ENCODE assay signal across 23 mouse cellular contexts in genomic region chr11:61698852-61699251, GRCm38 (mm10). TPM values are rescaled to one million over a fixed set of nuclear protein-coding genes. Genes with fewer than 3 reads are reported as not detected.
DNase-seq lines count a peak whose midpoint lies in the region; ATAC-seq and TF ChIP-seq lines count a peak whose summit lies in the region.
"Had no signal": no experiment of that assay in that cellular context is flagged by ENCODE, and none has a peak within 500 bp of the region (broad histone marks: within the 10 kb centered on the region; RNA-seq: fewer than 3 reads in every experiment).

No protein-coding gene starts in this region.

- no peaks in the 10 kb centered on the region for H3K36me3 ChIP-seq in intestine, embryonic 16.5 days (ENCODE audit: control insufficient read depth, insufficient read depth, low read length)
- peaks cover 5% of the 10 kb centered on the region; the same call in 1 of the 2 replicates for H3K36me3 ChIP-seq in intestine, embryonic 15.5 days
- no peaks in the 10 kb centered on the region for H3K36me3 ChIP-seq in myocyte (ENCODE audit: control insufficient read depth, insufficient read depth)
- H3K36me3 ChIP-seq in forebrain, embryonic 15.5 days: no peaks in the 10 kb centered on the region
- no peaks in the 10 kb centered on the region for H3K36me3 ChIP-seq in kidney, embryonic 14.5 days (ENCODE audit: control insufficient read depth, insufficient read depth, low read length)
- no peaks in the 10 kb centered on the region for H3K36me3 ChIP-seq in heart, embryonic 11.5 days (ENCODE audit: control insufficient read depth, insufficient read depth, low read length)
- H3K36me3 ChIP-seq: embryonic facial prominence, embryonic 13.5 days; forebrain, embryonic 12.5 days; hindbrain, embryonic 15.5 days had no signal

- no peaks in the 10 kb centered on the region for H3K79me2 ChIP-seq in myocyte (ENCODE audit: control insufficient read depth, insufficient read depth)

- peaks cover 9% of the 10 kb centered on the region for H3K4me1 ChIP-seq in intestine, embryonic 16.5 days (ENCODE audit: control insufficient read depth, insufficient read depth, low read length)
- H3K4me1 ChIP-seq in intestine, embryonic 15.5 days (replicated peaks): peaks cover 7% of the 10 kb centered on the region; the same call in 1 of the 2 replicates
- peaks cover 8% of the 10 kb centered on the region; the same call in 1 of the 2 replicates for H3K4me1 ChIP-seq in forebrain, embryonic 15.5 days
- H3K4me1 ChIP-seq in kidney, embryonic 14.5 days (ENCODE audit: control insufficient read depth, insufficient read depth, low read length): 0 out of 2 replicates have a peak, but pooled peaks cover 3% of the 10 kb centered on the region
- H3K4me1 ChIP-seq in heart, embryonic 11.5 days (ENCODE audit: control insufficient read depth, insufficient read depth, low read length): no peaks in the 10 kb centered on the region
- H3K4me1 ChIP-seq: heart, embryonic 12.5 days had no signal

- H3K27me3 ChIP-seq in intestine, embryonic 16.5 days (replicated peaks; ENCODE audit: control insufficient read depth, insufficient read depth, low read length): no peaks in the 10 kb centered on the region
- H3K27me3 ChIP-seq in intestine, embryonic 15.5 days (replicated peaks): no peaks in the 10 kb centered on the region
- H3K27me3 ChIP-seq in myocyte (ENCODE audit: control insufficient read depth, insufficient read depth, insufficient read length): peaks cover 37% of the 10 kb centered on the region
- H3K27me3 ChIP-seq in forebrain, embryonic 15.5 days: no peaks in the 10 kb centered on the region
- H3K27me3 ChIP-seq in kidney, embryonic 14.5 days (ENCODE audit: control insufficient read depth, insufficient read depth, low read length): no peaks in the 10 kb centered on the region
- no peaks in the 10 kb centered on the region for H3K27me3 ChIP-seq in heart, embryonic 11.5 days (ENCODE audit: control insufficient read depth, insufficient read depth, low read length)
- H3K27me3 ChIP-seq: embryonic facial prominence, embryonic 13.5 days; forebrain, embryonic 12.5 days; heart, embryonic 12.5 days; hindbrain, embryonic 15.5 days; Patski had no signal

- peak overlapping the region; percentile 85; the same call in 1 of the 2 replicates for H3K27ac ChIP-seq in intestine, embryonic 16.5 days (ENCODE audit: low read length)
- H3K27ac ChIP-seq in intestine, embryonic 15.5 days: no peak overlapping the region
- H3K27ac ChIP-seq in forebrain, embryonic 15.5 days (replicated peaks): no peak overlapping the region
- H3K27ac ChIP-seq in kidney, embryonic 14.5 days (ENCODE audit: low read depth, low read length): no peak overlapping the region
- no peak overlapping the region for H3K27ac ChIP-seq in heart, embryonic 11.5 days (ENCODE audit: low read depth, low read length)
- H3K27ac ChIP-seq: embryonic facial prominence, embryonic 13.5 days; forebrain, embryonic 12.5 days; heart, adult 2 months; hindbrain, embryonic 15.5 days had no signal

- no peak for TF ChIP-seq POLR2A in myocyte (IDR thresholded peaks at IDR 0.05; ENCODE audit: insufficient read length, low read depth)

- peak overlapping the region; percentile 43; the same call in 1 of the 2 replicates for H3K9ac ChIP-seq in intestine, embryonic 16.5 days (ENCODE audit: low read depth, low read length)
- H3K9ac ChIP-seq in intestine, embryonic 15.5 days: no peak overlapping the region
- H3K9ac ChIP-seq in forebrain, embryonic 15.5 days (replicated peaks): no peak overlapping the region
- no peak overlapping the region for H3K9ac ChIP-seq in kidney, embryonic 14.5 days (ENCODE audit: low read depth, low read length)
- no peak overlapping the region for H3K9ac ChIP-seq in heart, embryonic 11.5 days (ENCODE audit: low read depth, low read length)
- H3K9ac ChIP-seq: embryonic facial prominence, embryonic 13.5 days; forebrain, embryonic 12.5 days; forebrain, postnatal 0 days; heart, embryonic 12.5 days; hindbrain, embryonic 15.5 days had no signal

- no peak for DNase-seq in adrenal gland, postnatal 4 days (ENCODE audit: low spot score in 2 of 2)
- DNase-seq: adrenal gland, adult 2 months; adrenal gland, postnatal 36 days; cerebellum, adult 11 months; cerebellum, adult 9-10 months; forebrain, postnatal 0 days; gastrocnemius, postnatal 14 days; heart, adult 2 months had no signal

- H3K4me3 ChIP-seq in intestine, embryonic 16.5 days (ENCODE audit: low read length): no peak overlapping the region
- no peak overlapping the region for H3K4me3 ChIP-seq in intestine, embryonic 15.5 days (replicated peaks)
- no peak overlapping the region for H3K4me3 ChIP-seq in myocyte
- H3K4me3 ChIP-seq in forebrain, embryonic 15.5 days: no peak overlapping the region
- H3K4me3 ChIP-seq in kidney, embryonic 14.5 days (ENCODE audit: low read length): no peak overlapping the region
- no peak overlapping the region for H3K4me3 ChIP-seq in heart, embryonic 11.5 days (ENCODE audit: low read depth, low read length)
- H3K4me3 ChIP-seq: embryonic facial prominence, embryonic 13.5 days; forebrain, embryonic 12.5 days; heart, adult 2 months; heart, embryonic 12.5 days; hindbrain, embryonic 15.5 days had no signal

- ATAC-seq in intestine, embryonic 16.5 days: no peak
- ATAC-seq in intestine, embryonic 15.5 days: no peak
- ATAC-seq in activated CD4-positive, CD25-positive, alpha-beta regulatory T cell, adult 4 months: peak; percentile 69
- ATAC-seq in forebrain, embryonic 15.5 days (replicated peaks): no peak
- no peak for ATAC-seq in kidney, embryonic 14.5 days (ENCODE audit: low FRiP score, low TSS enrichment)
- no peak for ATAC-seq in heart, embryonic 11.5 days (replicated peaks; ENCODE audit: insufficient number of reproducible peaks, low FRiP score, low TSS enrichment)
- ATAC-seq: forebrain, postnatal 0 days; Patski had no signal

- H3K9me3 ChIP-seq in intestine, embryonic 16.5 days (ENCODE audit: control insufficient read depth, low read length): no peaks in the 10 kb centered on the region
- no peaks in the 10 kb centered on the region for H3K9me3 ChIP-seq in intestine, embryonic 15.5 days
- no peaks in the 10 kb centered on the region for H3K9me3 ChIP-seq in forebrain, embryonic 15.5 days
- H3K9me3 ChIP-seq in kidney, embryonic 14.5 days (ENCODE audit: control insufficient read depth, low read length): no peaks in the 10 kb centered on the region
- H3K9me3 ChIP-seq in heart, embryonic 11.5 days (replicated peaks; ENCODE audit: control insufficient read depth, low read length): no peaks in the 10 kb centered on the region
- H3K9me3 ChIP-seq: embryonic facial prominence, embryonic 13.5 days; forebrain, embryonic 12.5 days; heart, embryonic 12.5 days; hindbrain, embryonic 15.5 days had no signal

- no peak overlapping the region for H3K4me2 ChIP-seq in intestine, embryonic 16.5 days (ENCODE audit: low read depth, low read length)
- no peak overlapping the region for H3K4me2 ChIP-seq in intestine, embryonic 15.5 days (replicated peaks)
- H3K4me2 ChIP-seq in myocyte (ENCODE audit: low read depth): no peak overlapping the region
- H3K4me2 ChIP-seq in forebrain, embryonic 15.5 days (replicated peaks): no peak overlapping the region
- no peak overlapping the region for H3K4me2 ChIP-seq in kidney, embryonic 14.5 days (replicated peaks; ENCODE audit: low read depth, low read length)
- no peak overlapping the region for H3K4me2 ChIP-seq in heart, embryonic 11.5 days
- H3K4me2 ChIP-seq: embryonic facial prominence, embryonic 13.5 days; forebrain, embryonic 12.5 days; heart, embryonic 12.5 days; hindbrain, embryonic 15.5 days had no signal

- no peak overlapping the region for H3ac ChIP-seq in myocyte (ENCODE audit: control insufficient read depth, insufficient read length)

TF ChIP-seq in myocyte, 11 proteins besides CTCF, POLR2A, EP300 and RAD21 (continues in another document):
- TF ChIP-seq MYOD1 (IDR thresholded peaks at IDR 0.05; ENCODE audit: control insufficient read depth in 1 of 3, insufficient read length in 2 of 3, low read depth in 2 of 3) (peak in 2 of 3 experiments; percentile 64 to 93), TCF3 (IDR thresholded peaks at IDR 0.05; ENCODE audit: insufficient read length, low read depth) (no peak)

RNA-seq across cellular contexts. Expression of gene Fam83g, which starts 15.0 kb away (rescaled TPM):
- polyA plus RNA-seq in intestine, embryonic 16.5 days (2015; fragmentation: Nextera tagmentation; extraction: Ambion mirVana): 9.6 and 12.9 TPM in 2 replicates
- 7.4 and 7.9 TPM in 2 replicates for polyA plus RNA-seq in intestine, embryonic 15.5 days (2015; fragmentation: Nextera tagmentation; extraction: Ambion mirVana)
- polyA plus RNA-seq in activated CD4-positive, CD25-positive, alpha-beta regulatory T cell, adult 4 months (2017; shearing (Covaris generic)): under 1 TPM; 0.24 to 0.40 TPM
- polyA plus RNA-seq in myocyte (2012; fragmentation: generic; extraction: Trizol): not detected
- polyA plus RNA-seq in forebrain, embryonic 15.5 days (2015; fragmentation: Nextera tagmentation; extraction: Ambion mirVana): 0.20 and 0.51 TPM in 2 replicates
- total RNA-seq in adrenal gland, postnatal 4 days (2021): 1 to 10 TPM; 1.7 to 2.9 TPM
- polyA plus RNA-seq in kidney, embryonic 14.5 days (2014; fragmentation: Nextera tagmentation; extraction: Ambion mirVana): 1.8 and 1.9 TPM in 2 replicates
- polyA plus RNA-seq in heart, embryonic 11.5 days (2014; fragmentation: Nextera tagmentation; extraction: Ambion mirVana): 1.6 and 2.0 TPM in 2 replicates
- polyA plus RNA-seq: Patski had no signal

RNA-seq across cellular contexts. Expression of gene Slc5a10, which starts 21.8 kb away (rescaled TPM):
- 0.07 and 0.11 TPM in 2 replicates for polyA plus RNA-seq in intestine, embryonic 16.5 days (2015; fragmentation: Nextera tagmentation; extraction: Ambion mirVana)
- 0.13 TPM in 1 of 2 replicates, not detected in the other for polyA plus RNA-seq in intestine, embryonic 15.5 days (2015; fragmentation: Nextera tagmentation; extraction: Ambion mirVana)
- polyA plus RNA-seq in activated CD4-positive, CD25-positive, alpha-beta regulatory T cell, adult 4 months (2017; shearing (Covaris generic)): not detected
- 0.05 TPM for polyA plus RNA-seq in myocyte (2012; fragmentation: generic; extraction: Trizol)
- not detected in 2 replicates for polyA plus RNA-seq in forebrain, embryonic 15.5 days (2015; fragmentation: Nextera tagmentation; extraction: Ambion mirVana)
- total RNA-seq in adrenal gland, postnatal 4 days (2021): 1 to 10 TPM in 1 of 2 experiments, under 1 TPM in 1; 0.23 to 5.6 TPM
- polyA plus RNA-seq in kidney, embryonic 14.5 days (2014; fragmentation: Nextera tagmentation; extraction: Ambion mirVana): 0.11 and 0.16 TPM in 2 replicates
- not detected in 2 replicates for polyA plus RNA-seq in heart, embryonic 11.5 days (2014; fragmentation: Nextera tagmentation; extraction: Ambion mirVana)
- total RNA-seq: gastrocnemius, adult 18-20 months; gastrocnemius, postnatal 14 days; heart, adult 2 months; heart, postnatal 25 days had no signal
- polyA plus RNA-seq: embryonic facial prominence, embryonic 13.5 days; forebrain, embryonic 12.5 days; heart, adult 2 months; heart, embryonic 12.5 days; hindbrain, embryonic 15.5 days; intestine, embryonic 14.5 days; Patski had no signal

RNA-seq across cellular contexts. Expression of gene Grap, which starts 45.8 kb away (rescaled TPM):
- polyA plus RNA-seq in intestine, embryonic 16.5 days (2015; fragmentation: Nextera tagmentation; extraction: Ambion mirVana): 7.2 and 8.6 TPM in 2 replicates
- 7.1 and 7.6 TPM in 2 replicates for polyA plus RNA-seq in intestine, embryonic 15.5 days (2015; fragmentation: Nextera tagmentation; extraction: Ambion mirVana)
- 100 to 1,000 TPM; 171 to 177 TPM for polyA plus RNA-seq in activated CD4-positive, CD25-positive, alpha-beta regulatory T cell, adult 4 months (2017; shearing (Covaris generic))
- polyA plus RNA-seq in myocyte (2012; fragmentation: generic; extraction: Trizol): 0.06 TPM
- 8.0 and 9.1 TPM in 2 replicates for polyA plus RNA-seq in forebrain, embryonic 15.5 days (2015; fragmentation: Nextera tagmentation; extraction: Ambion mirVana)
- 10 to 100 TPM in 1 of 2 experiments, 1 to 10 TPM in 1; 9.1 to 10.8 TPM for total RNA-seq in adrenal gland, postnatal 4 days (2021)
- polyA plus RNA-seq in kidney, embryonic 14.5 days (2014; fragmentation: Nextera tagmentation; extraction: Ambion mirVana): 7.5 and 8.6 TPM in 2 replicates
- polyA plus RNA-seq in heart, embryonic 11.5 days (2014; fragmentation: Nextera tagmentation; extraction: Ambion mirVana): 7.3 and 8.9 TPM in 2 replicates

Comparison
In these comparisons a context has a peak if more than half of its experiments do, and no peak if none do; other contexts are left out.
1. RNA of gene Grap, which starts 45.8 kb away (polyA plus RNA-seq): 171 to 177 TPM in activated CD4-positive, CD25-positive, alpha-beta regulatory T cell, adult 4 months; 8.0 to 9.1 TPM in forebrain, embryonic 15.5 days, 7.2 to 8.6 TPM in intestine, embryonic 16.5 days, 7.5 to 8.6 TPM in kidney, embryonic 14.5 days, 7.3 to 8.9 TPM in heart, embryonic 11.5 days, 7.1 to 7.6 TPM in intestine, embryonic 15.5 days and 0.06 TPM in myocyte (single experiment); every median in the first group is over 10 times any median in the second.